Mouse (Mus musculus) lung, postnatal 0 days (tissue): ENCODE data around the gene Mapk14. TPM values are rescaled to one million over a fixed set of nuclear protein-coding genes. Genes with fewer than 3 reads are reported as not detected.

Source experiments
- ATAC-seq: fragments of 200-750 bp; cut with Nextera tagmentation; 2 replicates; pipeline ENCODE4 v1.8.0; 2017; ENCODE audit warnings: moderate library complexity
- DNase-seq: peaks from one replicate; pipeline ENCODE4 v3.0.0-alpha.2; 2016; ENCODE audit warnings: low spot score
- H3K27ac ChIP-seq: fragments of 300-500 bp; sonication (generic); 2 replicates; pipeline ENCODE4 v1.5.1; 2014; ENCODE audit warnings: antibody characterized with exemption, mild to moderate bottlenecking, low read length, mixed read lengths
- H3K27me3 ChIP-seq: fragments of 300-500 bp; sonication (generic); replicated peaks from 2 replicates; pipeline ENCODE4 v1.6.1; 2014; ENCODE audit warnings: low read length, mixed read lengths; ENCODE audit not compliant: insufficient read depth
- H3K36me3 ChIP-seq: fragments of 300-500 bp; sonication (generic); 2 replicates; pipeline ENCODE4 v1.6.1; 2014; ENCODE audit warnings: low read length, mixed read lengths; ENCODE audit not compliant: insufficient read depth
- H3K4me1 ChIP-seq: fragments of 300-500 bp; sonication (generic); 2 replicates; pipeline ENCODE4 v1.6.1; 2014; ENCODE audit warnings: antibody characterized with exemption, low read depth, low read length, mixed read lengths; ENCODE audit not compliant: insufficient read depth
- H3K4me2 ChIP-seq: fragments of 300-500 bp; sonication (generic); replicated peaks from 2 replicates; pipeline ENCODE4 v1.6.1; 2014; ENCODE audit warnings: low read depth, mild to moderate bottlenecking, low read length, moderate library complexity, mixed read lengths
- H3K4me3 ChIP-seq: fragments of 300-500 bp; sonication (generic); 2 replicates; pipeline ENCODE4 v1.5.1; 2014; ENCODE audit warnings: low read depth, low read length
- H3K9ac ChIP-seq: fragments of 300-500 bp; sonication (generic); replicated peaks from 2 replicates; pipeline ENCODE4 v1.6.1; 2014; ENCODE audit warnings: low read depth, mild to moderate bottlenecking
- H3K9me3 ChIP-seq: fragments of 300-500 bp; sonication (generic); 2 replicates; pipeline ENCODE4 v1.6.1; 2016; ENCODE audit warnings: low read length, mixed read lengths
- CTCF ChIP-seq: IDR thresholded peaks from 2 replicates; pipeline ENCODE4 v1.5.1; 2016; ENCODE audit warnings: antibody characterized with exemption, mild to moderate bottlenecking
- EP300 ChIP-seq: IDR thresholded peaks from 2 replicates; pipeline ENCODE4 v1.6.1; 2016; ENCODE audit warnings: antibody characterized with exemption, mild to moderate bottlenecking, control low read depth
- WGBS: fragments of 180-500 bp; shearing (Covaris S2); extraction: QIAGEN DNeasy Blood & Tissue Kit; methylation state at CpG from one replicate; pipeline ENCODE4 v1.1.7; 2014; 5-methylcytosine and 5-hydroxymethylcytosine counted together
- polyA plus RNA-seq: library from polyadenylated mRNA; unstranded; fragments of >200 nt; fragmentation: Nextera tagmentation; extraction: Ambion mirVana; gene quantifications from 2 replicates; pipeline ENCODE4 v1.2.1, GENCODE M21; 2015

The Mapk14 gene
- polyA plus RNA-seq, 1 experiment from 2014 or later, result 34.0 TPM

DNA sequence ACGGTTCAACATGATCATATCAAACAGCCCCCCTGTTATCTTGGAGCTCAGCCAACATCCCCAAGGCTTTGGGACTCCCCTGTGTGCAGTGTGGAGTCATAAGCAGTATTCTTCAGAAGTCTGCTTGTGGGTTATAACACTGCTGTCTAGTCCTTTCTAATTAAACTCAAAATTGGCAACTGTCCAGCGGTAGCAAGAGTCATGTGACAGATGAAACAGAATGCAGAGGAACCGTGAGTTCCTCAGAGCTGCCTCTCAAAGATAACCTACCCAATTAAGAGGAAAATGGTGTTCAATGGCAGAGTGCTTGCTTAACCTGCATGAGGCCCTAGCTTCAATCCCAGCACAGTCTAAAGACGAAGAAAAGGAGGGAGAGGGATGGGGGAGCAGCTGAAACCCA lies 33.2 kb upstream of the Mapk14 start:
- TF ChIP-seq EP300 (no peak), CTCF (no peak)
- H3K9ac ChIP-seq, result no peak overlapping the region
- no peak overlapping the region for H3K27ac ChIP-seq
- ATAC-seq (no peak), DNase-seq (no peak)
- H3K4me2 ChIP-seq, result no peak overlapping the region
- no peaks in the 10 kb centered on the region for H3K27me3 ChIP-seq
- no peak overlapping the region for H3K4me3 ChIP-seq
- H3K9me3 ChIP-seq, result no peaks in the 10 kb centered on the region
- no peaks in the 10 kb centered on the region for H3K4me1 ChIP-seq
- H3K36me3 ChIP-seq, result no peaks in the 10 kb centered on the region
- 16% methylated on average over 4 of the region's 4 CpGs for WGBS

DNA sequence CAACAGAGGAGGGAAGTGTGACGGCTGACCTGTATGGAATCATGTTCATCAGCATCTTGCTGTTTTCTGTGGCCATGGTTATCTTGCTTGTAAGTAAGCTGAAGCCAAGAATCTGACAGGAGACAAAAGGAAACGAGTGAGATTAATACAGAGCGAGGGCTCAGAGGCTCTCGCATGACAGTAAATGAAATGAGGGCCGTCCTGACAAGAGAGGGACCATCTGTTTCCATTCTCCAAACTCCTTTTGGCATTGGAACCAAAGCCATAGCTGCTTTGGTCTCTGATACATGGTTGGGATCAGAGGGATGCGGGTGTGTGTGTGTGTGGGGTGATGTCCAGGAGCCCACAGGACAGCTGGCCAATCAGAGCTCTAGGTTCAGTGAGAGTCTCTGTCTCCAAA lies 31.6 kb upstream of the Mapk14 start:
- no peak for ATAC-seq
- 45% methylated on average over 6 of the region's 6 CpGs for WGBS
- no peak overlapping the region for H3K4me3 ChIP-seq
- no peak for TF ChIP-seq EP300
- no peaks in the 10 kb centered on the region for H3K9me3 ChIP-seq
- H3K27ac ChIP-seq, result no peak overlapping the region
- no peaks in the 10 kb centered on the region for H3K27me3 ChIP-seq
- no peaks in the 10 kb centered on the region for H3K36me3 ChIP-seq
- H3K4me1 ChIP-seq, result no peaks in the 10 kb centered on the region
- no peak for DNase-seq
- no peak overlapping the region for H3K9ac ChIP-seq
- no peak overlapping the region for H3K4me2 ChIP-seq

DNA sequence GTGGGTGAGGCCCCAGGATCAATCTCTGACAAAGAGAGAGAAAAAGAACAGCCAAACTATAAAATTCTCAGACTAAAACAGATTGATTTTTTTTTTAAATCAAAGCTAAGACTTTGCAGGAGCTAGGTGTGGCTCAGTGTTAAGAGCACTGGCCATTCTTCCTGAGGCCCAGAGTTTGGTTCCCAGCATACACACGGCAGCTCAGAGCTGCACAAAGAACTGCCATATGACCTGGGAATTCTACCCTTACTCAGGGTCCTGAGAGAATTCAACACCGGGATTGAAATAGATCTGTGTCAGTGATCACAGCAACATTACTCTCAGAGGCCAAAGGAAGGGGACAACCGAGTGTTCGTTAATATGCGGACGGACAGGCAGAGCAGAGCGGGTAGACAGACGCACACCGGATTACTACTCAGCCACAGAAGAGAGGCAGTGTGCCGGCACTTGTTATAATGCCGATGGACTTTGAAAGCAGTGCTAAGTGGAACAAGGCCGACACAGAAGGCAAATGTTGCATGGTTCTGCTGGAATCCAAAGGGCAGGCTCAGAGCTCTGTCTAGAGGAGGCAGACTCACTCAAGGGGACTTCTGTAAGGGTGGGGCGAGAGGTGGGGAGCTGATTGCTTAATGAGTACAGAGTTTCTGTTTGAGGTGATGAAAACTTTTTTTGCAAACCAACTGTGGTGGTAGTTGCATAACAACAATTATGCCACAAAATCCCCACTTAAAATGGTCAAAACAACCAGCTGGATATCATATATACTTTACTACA lies 8.6 kb upstream of the Mapk14 start:
- H3K9me3 ChIP-seq, result no peaks in the 10 kb centered on the region
- DNase-seq, result peak; percentile 87
- no peak overlapping the region for H3K4me3 ChIP-seq
- H3K27me3 ChIP-seq, result no peaks in the 10 kb centered on the region
- no peak overlapping the region for H3K9ac ChIP-seq
- no peaks in the 10 kb centered on the region for H3K36me3 ChIP-seq
- WGBS, result 62% methylated on average over 13 of the region's 13 CpGs
- TF ChIP-seq EP300, result 0 out of 2 replicates have a peak, but pooled peaks have one; percentile 42
- TF ChIP-seq CTCF, result no peak
- ATAC-seq, result peak; percentile 93
- H3K27ac ChIP-seq, result peak overlapping the region; percentile 54
- no peaks in the 10 kb centered on the region for H3K4me1 ChIP-seq
- no peak overlapping the region for H3K4me2 ChIP-seq

DNA sequence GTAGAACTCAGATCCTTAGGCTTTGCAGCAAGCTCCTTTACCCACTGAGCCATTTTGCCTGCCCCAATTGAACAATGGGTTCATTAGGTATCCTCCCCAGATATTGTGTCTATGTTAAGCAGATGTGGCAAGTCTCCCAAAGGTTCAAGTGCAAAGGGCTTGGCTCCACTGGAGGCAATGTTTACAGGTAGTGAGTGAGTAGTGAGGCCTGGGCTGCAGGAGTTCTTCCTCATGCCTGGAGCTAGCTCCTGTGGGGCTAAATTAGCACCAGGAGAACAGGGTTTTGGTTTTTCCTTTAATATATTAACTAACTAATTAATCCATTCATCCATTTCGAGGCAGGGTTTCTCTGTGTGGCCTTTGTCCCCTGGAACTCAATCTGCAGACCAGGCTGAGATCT lies 7.5 kb upstream of the Mapk14 start:
- no peak overlapping the region for H3K27ac ChIP-seq
- no peaks in the 10 kb centered on the region for H3K27me3 ChIP-seq
- DNase-seq, result no peak
- no peak for ATAC-seq
- no peaks in the 10 kb centered on the region for H3K9me3 ChIP-seq
- TF ChIP-seq EP300, result no peak
- no peak for TF ChIP-seq CTCF
- no peak overlapping the region for H3K9ac ChIP-seq
- no peak overlapping the region for H3K4me2 ChIP-seq
- H3K4me1 ChIP-seq, result no peaks in the 10 kb centered on the region
- H3K36me3 ChIP-seq, result no peaks in the 10 kb centered on the region
- WGBS, result 67% methylated on average over 1 of the region's 1 CpGs
- H3K4me3 ChIP-seq, result no peak overlapping the region

DNA sequence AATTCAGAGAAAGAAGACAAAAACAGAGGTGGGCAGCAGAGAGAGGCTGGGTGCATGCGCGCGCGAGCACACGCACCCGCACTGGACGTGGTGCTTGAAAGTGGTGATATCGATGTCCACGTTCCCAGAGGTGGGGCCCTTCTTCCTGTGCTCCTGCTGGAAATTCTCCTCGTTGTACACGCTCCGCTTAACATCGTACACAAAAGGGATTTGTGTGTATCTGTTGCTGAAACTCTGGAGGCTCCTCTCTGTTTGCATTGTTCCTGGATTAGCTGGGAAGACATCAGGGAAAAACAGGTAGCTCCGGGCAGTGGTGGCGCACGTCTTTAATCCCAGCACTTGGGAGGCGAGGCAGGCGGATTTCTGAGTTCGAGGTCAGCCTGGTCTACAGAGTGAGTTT lies 6.5 kb upstream of the Mapk14 start:
- no peak overlapping the region for H3K4me2 ChIP-seq
- no peak overlapping the region for H3K27ac ChIP-seq
- no peak overlapping the region for H3K9ac ChIP-seq
- H3K4me1 ChIP-seq, result 0 out of 2 replicates have a peak, but pooled peaks cover 2% of the 10 kb centered on the region
- H3K36me3 ChIP-seq, result no peaks in the 10 kb centered on the region
- ATAC-seq, result no peak
- TF ChIP-seq CTCF (no peak), EP300 (no peak)
- no peaks in the 10 kb centered on the region for H3K27me3 ChIP-seq
- DNase-seq, result no peak
- WGBS, result 80% methylated on average over 19 of the region's 19 CpGs
- H3K9me3 ChIP-seq, result no peaks in the 10 kb centered on the region
- H3K4me3 ChIP-seq, result no peak overlapping the region

DNA sequence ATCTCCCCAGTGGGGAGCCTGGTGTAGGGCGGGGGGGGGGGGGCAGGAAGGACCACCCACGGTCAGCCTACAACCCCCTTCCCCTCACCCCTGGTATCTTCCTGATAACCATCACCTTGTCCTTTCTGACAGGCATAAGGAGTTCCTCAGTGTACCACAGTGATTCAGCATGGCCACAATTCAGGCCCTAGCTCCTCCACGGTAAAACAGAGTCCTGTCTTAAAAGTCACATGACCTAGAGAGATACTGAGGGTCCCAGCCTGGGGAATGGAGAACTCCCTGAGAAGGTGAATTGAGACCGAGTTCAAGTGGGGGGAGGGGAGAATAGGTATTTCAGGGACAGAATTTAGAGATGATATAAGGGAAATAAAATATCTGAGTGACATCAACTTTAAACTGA lies 3.8 kb upstream of the Mapk14 start:
- TF ChIP-seq CTCF (no peak), EP300 (no peak)
- ATAC-seq, result no peak
- Histone ChIP-seq H3K9me3 (no peaks in the 10 kb centered on the region), H3K4me3 (no peak overlapping the region), H3K9ac (no peak overlapping the region), H3K36me3 (no peaks in the 10 kb centered on the region), H3K4me2 (no peak overlapping the region), H3K27me3 (no peaks in the 10 kb centered on the region), H3K27ac (no peak overlapping the region), H3K4me1 (0 out of 2 replicates have a peak, but pooled peaks cover 2% of the 10 kb centered on the region)
- no peak for DNase-seq
- WGBS, result 42% methylated on average over 4 of the region's 4 CpGs
